Mouse (Mus musculus): ENCODE measurements around the gene Atp5d. TPM values are rescaled to one million over a fixed set of nuclear protein-coding genes. Genes with fewer than 3 reads are reported as not detected.

The Atp5d gene
- polyA plus RNA-seq, 1 experiment = 1,163 TPM

DNA sequence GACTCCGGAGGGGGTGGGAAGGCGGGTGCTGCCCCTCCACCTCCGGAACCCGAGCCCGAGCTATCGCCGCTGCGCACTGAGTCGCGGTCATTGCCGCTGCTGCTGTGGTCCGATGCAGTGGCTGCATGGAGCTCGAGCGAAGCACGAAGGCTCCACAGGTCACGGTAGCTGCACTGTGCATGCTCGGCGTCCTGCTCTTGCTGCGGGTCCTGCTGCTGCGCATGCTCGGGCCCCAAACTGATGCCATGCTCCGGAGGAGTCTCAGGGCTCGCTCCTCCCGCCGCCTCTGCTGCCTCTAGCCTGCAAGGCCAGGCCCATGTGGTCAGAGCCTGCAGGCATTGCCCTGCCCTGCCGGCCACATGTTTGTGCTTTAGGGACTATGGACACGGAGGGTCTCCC, 6.5 kb upstream of the Atp5d start:
- H3K4me3 ChIP-seq (ENCODE audit: control insufficient read depth, insufficient read depth, low read length) = no peak overlapping the region
- DNase-seq = no peak
- peaks cover 10% of the 10 kb centered on the region for H3K4me1 ChIP-seq (replicated peaks; ENCODE audit: control insufficient read depth, insufficient read depth, low read length)
- no peaks in the 10 kb centered on the region for H3K27me3 ChIP-seq (ENCODE audit: control insufficient read depth, insufficient read depth, low read length)
- peaks cover 39% of the 10 kb centered on the region for H3K36me3 ChIP-seq (ENCODE audit: control insufficient read depth, insufficient read depth, low read length)
- H3K27ac ChIP-seq (ENCODE audit: control insufficient read depth, insufficient read depth, low read length) = no peak overlapping the region
- 84% methylated on average over 27 of the region's 27 CpGs for WGBS
- TF ChIP-seq POLR2A (IDR thresholded peaks at IDR 0.05; ENCODE audit: control insufficient read depth, extremely low read depth, insufficient read depth, low read length, poor library complexity) (no peak), CTCF (IDR thresholded peaks at IDR 0.05; ENCODE audit: borderline replicate concordance, control insufficient read depth, extremely low read depth, insufficient read depth, low read length, poor library complexity) (no peak)

DNA sequence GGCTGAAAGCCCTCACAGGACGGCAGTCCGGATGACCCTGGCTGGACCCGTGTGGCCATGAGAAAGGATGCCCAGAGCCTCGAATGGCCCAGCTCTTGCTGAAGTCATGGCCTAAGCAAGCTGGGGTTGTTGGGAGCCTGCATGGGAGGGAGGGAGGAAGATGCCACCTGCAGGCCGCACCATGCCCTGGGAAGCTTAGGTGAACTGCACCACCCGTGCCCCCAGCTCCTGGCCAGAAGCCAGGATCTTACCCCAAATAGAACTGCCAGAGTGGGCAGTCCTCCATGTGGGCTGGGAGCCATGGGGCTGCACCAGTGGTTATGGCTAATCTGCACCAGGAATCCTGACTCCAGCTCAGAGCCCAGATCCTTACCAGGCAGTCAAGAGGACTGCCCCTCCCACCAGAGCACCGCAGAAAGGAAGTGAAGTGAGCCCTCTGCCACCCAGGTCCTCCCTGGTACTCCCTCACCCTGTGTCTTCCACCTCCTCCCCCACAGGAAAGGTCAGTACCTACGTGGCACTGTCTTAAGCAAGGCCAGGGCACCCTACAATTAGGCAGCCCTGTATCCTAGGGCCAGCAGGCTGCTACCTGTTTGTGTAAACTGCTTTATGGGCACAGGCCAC, 5.1 kb upstream of the Atp5d start:
- Histone ChIP-seq H3K27ac (ENCODE audit: control insufficient read depth, insufficient read depth, low read length) (no peak overlapping the region), H3K4me3 (ENCODE audit: control insufficient read depth, insufficient read depth, low read length) (no peak overlapping the region), H3K27me3 (ENCODE audit: control insufficient read depth, insufficient read depth, low read length) (no peaks in the 10 kb centered on the region), H3K4me1 (replicated peaks; ENCODE audit: control insufficient read depth, insufficient read depth, low read length) (peaks cover 22% of the 10 kb centered on the region), H3K36me3 (ENCODE audit: control insufficient read depth, insufficient read depth, low read length) (peaks cover 30% of the 10 kb centered on the region)
- no peak for DNase-seq
- 52% methylated on average over 8 of the region's 8 CpGs for WGBS
- TF ChIP-seq POLR2A (IDR thresholded peaks at IDR 0.05; ENCODE audit: control insufficient read depth, extremely low read depth, insufficient read depth, low read length, poor library complexity) (no peak), CTCF (IDR thresholded peaks at IDR 0.05; ENCODE audit: borderline replicate concordance, control insufficient read depth, extremely low read depth, insufficient read depth, low read length, poor library complexity) (no peak)

DNA sequence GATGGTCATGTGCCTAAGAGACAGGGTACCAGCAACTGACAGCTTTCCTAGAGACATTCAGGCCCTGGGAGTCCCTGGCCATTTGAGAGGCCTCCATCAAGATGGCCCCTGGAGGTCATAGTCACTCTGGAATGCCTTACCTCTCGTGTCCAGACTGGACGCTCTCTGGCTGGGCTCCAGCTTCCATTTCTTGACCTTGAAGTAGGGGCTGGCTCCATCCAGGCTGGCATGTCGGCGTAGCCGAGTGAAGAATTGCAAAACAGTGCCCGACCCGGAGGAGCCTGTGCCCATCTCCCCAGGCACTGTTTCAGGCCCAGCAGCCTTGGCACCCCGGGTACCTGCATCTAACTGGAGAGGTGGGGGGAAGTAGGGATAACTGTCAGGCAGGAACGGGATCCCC, 4.0 kb upstream of the Atp5d start:
- no peak overlapping the region for H3K27ac ChIP-seq (ENCODE audit: control insufficient read depth, insufficient read depth, low read length)
- no peaks in the 10 kb centered on the region; the same call in 1 of the 2 replicates for H3K27me3 ChIP-seq (ENCODE audit: control insufficient read depth, insufficient read depth, low read length)
- no peak for DNase-seq
- 97% methylated on average over 9 of the region's 9 CpGs for WGBS
- H3K36me3 ChIP-seq (ENCODE audit: control insufficient read depth, insufficient read depth, low read length) = peaks cover 24% of the 10 kb centered on the region
- H3K4me3 ChIP-seq (ENCODE audit: control insufficient read depth, insufficient read depth, low read length) = no peak overlapping the region
- no peak for TF ChIP-seq POLR2A (IDR thresholded peaks at IDR 0.05; ENCODE audit: control insufficient read depth, extremely low read depth, insufficient read depth, low read length, poor library complexity)
- TF ChIP-seq CTCF (IDR thresholded peaks at IDR 0.05; ENCODE audit: borderline replicate concordance, control insufficient read depth, extremely low read depth, insufficient read depth, low read length, poor library complexity) = no peak
- peaks cover 31% of the 10 kb centered on the region for H3K4me1 ChIP-seq (replicated peaks; ENCODE audit: control insufficient read depth, insufficient read depth, low read length)

DNA sequence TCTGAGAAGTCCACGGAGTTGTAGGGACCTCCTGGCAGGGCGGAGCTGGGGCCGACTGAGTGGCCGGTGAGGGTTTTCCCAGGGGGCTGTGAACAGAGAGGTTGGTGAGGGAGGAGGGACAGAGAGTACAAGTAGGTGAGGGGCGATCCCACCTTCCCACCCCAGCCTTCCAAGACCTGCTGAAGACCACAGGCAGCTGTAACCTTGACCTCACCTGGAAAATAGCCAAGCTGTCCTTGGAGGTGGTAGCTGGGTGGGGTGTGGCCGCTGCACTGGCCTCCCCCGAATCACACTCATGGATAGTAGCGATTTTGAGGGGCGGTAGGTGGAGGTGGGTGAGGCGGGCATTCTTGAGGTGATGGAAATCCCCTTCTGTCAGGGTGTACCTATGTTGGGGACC, 3.3 kb upstream of the Atp5d start:
- Histone ChIP-seq H3K27me3 (ENCODE audit: control insufficient read depth, insufficient read depth, low read length) (no peaks in the 10 kb centered on the region; the same call in 1 of the 2 replicates), H3K36me3 (ENCODE audit: control insufficient read depth, insufficient read depth, low read length) (peaks cover 17% of the 10 kb centered on the region), H3K4me3 (ENCODE audit: control insufficient read depth, insufficient read depth, low read length) (no peak overlapping the region), H3K27ac (ENCODE audit: control insufficient read depth, insufficient read depth, low read length) (no peak overlapping the region), H3K4me1 (replicated peaks; ENCODE audit: control insufficient read depth, insufficient read depth, low read length) (peaks cover 35% of the 10 kb centered on the region)
- no peak for DNase-seq
- no peak for TF ChIP-seq CTCF (IDR thresholded peaks at IDR 0.05; ENCODE audit: borderline replicate concordance, control insufficient read depth, extremely low read depth, insufficient read depth, low read length, poor library complexity)
- TF ChIP-seq POLR2A (IDR thresholded peaks at IDR 0.05; ENCODE audit: control insufficient read depth, extremely low read depth, insufficient read depth, low read length, poor library complexity) = no peak
- WGBS = 98% methylated on average over 10 of the region's 10 CpGs

DNA sequence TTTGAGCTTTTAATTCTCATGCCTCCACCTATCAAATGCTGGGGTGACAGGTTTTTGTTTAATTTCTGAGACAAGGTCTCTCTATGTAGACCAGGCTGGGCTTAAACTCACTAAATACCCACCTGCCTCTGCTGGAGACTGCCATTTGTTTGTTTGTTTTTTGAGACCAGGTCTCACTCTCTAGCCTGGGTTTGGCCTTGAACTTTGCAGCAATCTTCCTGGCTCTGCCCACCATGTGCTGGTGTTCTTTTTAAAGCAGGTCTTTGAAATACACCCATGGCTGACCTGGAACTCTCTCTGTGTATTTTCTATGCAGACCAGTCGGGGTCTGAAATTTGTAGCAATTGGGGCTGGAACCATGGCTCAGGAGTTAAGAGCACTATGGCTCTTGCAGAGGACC, 2.8 kb upstream of the Atp5d start:
- H3K27me3 ChIP-seq (ENCODE audit: control insufficient read depth, insufficient read depth, low read length) = no peaks in the 10 kb centered on the region; the same call in 1 of the 2 replicates
- TF ChIP-seq POLR2A (IDR thresholded peaks at IDR 0.05; ENCODE audit: control insufficient read depth, extremely low read depth, insufficient read depth, low read length, poor library complexity) (no peak), CTCF (IDR thresholded peaks at IDR 0.05; ENCODE audit: borderline replicate concordance, control insufficient read depth, extremely low read depth, insufficient read depth, low read length, poor library complexity) (no peak)

DNA sequence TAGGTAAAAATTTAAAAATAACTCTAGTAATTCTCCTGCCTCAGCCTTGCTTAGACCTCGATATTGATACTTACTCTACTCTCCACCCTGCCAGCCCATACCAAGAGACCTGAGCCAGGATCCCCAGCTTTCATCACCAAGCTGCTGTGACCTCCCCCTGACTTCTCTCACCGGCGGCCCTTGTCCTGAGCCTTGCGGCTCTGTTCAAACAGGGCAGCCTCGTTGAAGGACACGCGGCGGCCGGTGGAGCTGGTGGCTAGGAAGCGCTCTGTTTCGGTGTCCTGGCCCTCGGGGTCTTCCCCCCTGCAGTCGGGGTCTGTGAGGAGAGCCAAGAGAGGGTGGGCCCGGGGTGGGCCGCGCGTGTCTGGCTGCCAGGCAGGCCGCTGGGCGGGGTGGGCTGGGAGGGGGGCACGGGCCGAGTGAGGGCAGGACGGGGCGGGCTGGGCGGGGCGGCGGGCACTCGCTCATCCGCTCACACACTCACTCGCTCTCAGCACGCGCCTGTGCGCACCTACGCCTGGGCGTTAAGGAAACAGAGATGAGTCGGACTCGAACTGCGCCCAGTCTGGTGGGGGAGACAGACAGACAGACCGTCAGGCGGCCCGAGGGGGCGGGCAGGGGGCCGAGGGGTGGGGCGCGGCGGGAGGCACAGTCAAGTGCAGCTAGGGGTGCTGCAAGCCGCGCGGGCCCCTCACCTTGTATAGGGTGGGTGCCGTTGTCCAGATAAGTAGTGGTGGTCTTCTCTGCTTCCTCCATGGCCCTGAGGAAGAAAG, 2.1 kb upstream of the Atp5d start:
- DNase-seq = no peak
- H3K4me3 ChIP-seq (ENCODE audit: control insufficient read depth, insufficient read depth, low read length) = 0 out of 2 replicates have a peak overlapping the region, but pooled peaks have one; percentile 49
- H3K27ac ChIP-seq (ENCODE audit: control insufficient read depth, insufficient read depth, low read length) = no peak overlapping the region
- no peaks in the 10 kb centered on the region; the same call in 1 of the 2 replicates for H3K27me3 ChIP-seq (ENCODE audit: control insufficient read depth, insufficient read depth, low read length)
- peaks cover 41% of the 10 kb centered on the region for H3K4me1 ChIP-seq (replicated peaks; ENCODE audit: control insufficient read depth, insufficient read depth, low read length)
- H3K36me3 ChIP-seq (ENCODE audit: control insufficient read depth, insufficient read depth, low read length) = peaks cover 8% of the 10 kb centered on the region
- no peak for TF ChIP-seq CTCF (IDR thresholded peaks at IDR 0.05; ENCODE audit: borderline replicate concordance, control insufficient read depth, extremely low read depth, insufficient read depth, low read length, poor library complexity)
- TF ChIP-seq POLR2A (IDR thresholded peaks at IDR 0.05; ENCODE audit: control insufficient read depth, extremely low read depth, insufficient read depth, low read length, poor library complexity) = no peak
- 84% methylated on average over 49 of the region's 49 CpGs for WGBS

More for the DNA sequence above, 2.8 kb upstream of the Atp5d start:
- Histone ChIP-seq H3K4me3 (ENCODE audit: control insufficient read depth, insufficient read depth, low read length) (no peak overlapping the region), H3K36me3 (ENCODE audit: control insufficient read depth, insufficient read depth, low read length) (peaks cover 12% of the 10 kb centered on the region), H3K4me1 (replicated peaks; ENCODE audit: control insufficient read depth, insufficient read depth, low read length) (peaks cover 35% of the 10 kb centered on the region), H3K27ac (ENCODE audit: control insufficient read depth, insufficient read depth, low read length) (no peak overlapping the region)
- WGBS = 100% methylated on average over 1 of the region's 1 CpGs
- no peak for DNase-seq
